Mouse (Mus musculus) common myeloid progenitor, adult 5-6 weeks (primary cell): Measurements from ENCODE around the gene Pitx2. TPM values are rescaled to one million over a fixed set of nuclear protein-coding genes. Genes with fewer than 3 reads are reported as not detected.
A peak's percentile ranks its signal among the peaks of the same experiment; 100 is the strongest.

Experiments
- ATAC-seq: replicated peaks from 2 replicates; pipeline ENCODE4 v1.8.0; 2016; ENCODE audit warnings: low read depth, mild to moderate bottlenecking, moderate TSS enrichment, inconsistent platforms; ENCODE audit not compliant: poor library complexity, severe bottlenecking
- total RNA-seq: library from RNA; stranded (forward); fragments of 200-1000, 187-1606 nt; gene quantifications from 2 replicates; pipeline ENCODE4 v1.2.3, GENCODE M21; 2017

Pitx2 gene
- total RNA-seq, 1 experiment from 2014 or later = 0.41 TPM

GRCm38 (mm10) chr3:129215241-129215750 lies 15.6 kb downstream of the Pitx2 start:
- no peak for ATAC-seq

- ATAC-seq = no peak
These were observed 16.2 kb downstream of the Pitx2 start for GRCm38 (mm10) chr3:129215751-129216331.

DNA sequence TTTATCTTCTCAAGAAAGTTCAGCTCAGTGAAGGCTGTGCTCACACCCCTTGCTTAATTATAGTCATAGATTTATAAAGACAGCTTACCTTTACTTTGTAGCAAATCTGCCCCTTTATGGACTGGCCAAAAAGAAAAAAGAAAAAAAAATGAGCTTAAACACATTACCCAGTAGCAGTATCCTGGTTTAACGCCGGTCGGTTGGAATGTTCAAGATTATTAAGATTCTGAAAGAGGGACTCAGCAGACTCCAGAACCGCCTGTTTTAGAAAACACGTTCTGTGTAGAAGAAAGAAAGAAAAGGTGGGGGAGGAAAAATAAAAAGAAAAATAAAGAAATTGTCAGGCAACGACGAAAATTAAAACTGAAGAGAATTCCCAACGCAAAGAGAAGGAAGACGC lies 16.8 kb downstream of the Pitx2 start:
- no peak for ATAC-seq

- ATAC-seq = no peak
These were observed 17.4 kb downstream of the Pitx2 start for GRCm38 (mm10) chr3:129216911-129217561.

- ATAC-seq = no peak
These were observed 18.2 kb downstream of the Pitx2 start for GRCm38 (mm10) chr3:129217862-129218370.

- no peak for ATAC-seq
These were observed 18.8 kb downstream of the Pitx2 start for GRCm38 (mm10) chr3:129218371-129218921.

- no peak for ATAC-seq
These were observed 20.5 kb downstream of the Pitx2 start for GRCm38 (mm10) chr3:129220086-129220670.

DNA sequence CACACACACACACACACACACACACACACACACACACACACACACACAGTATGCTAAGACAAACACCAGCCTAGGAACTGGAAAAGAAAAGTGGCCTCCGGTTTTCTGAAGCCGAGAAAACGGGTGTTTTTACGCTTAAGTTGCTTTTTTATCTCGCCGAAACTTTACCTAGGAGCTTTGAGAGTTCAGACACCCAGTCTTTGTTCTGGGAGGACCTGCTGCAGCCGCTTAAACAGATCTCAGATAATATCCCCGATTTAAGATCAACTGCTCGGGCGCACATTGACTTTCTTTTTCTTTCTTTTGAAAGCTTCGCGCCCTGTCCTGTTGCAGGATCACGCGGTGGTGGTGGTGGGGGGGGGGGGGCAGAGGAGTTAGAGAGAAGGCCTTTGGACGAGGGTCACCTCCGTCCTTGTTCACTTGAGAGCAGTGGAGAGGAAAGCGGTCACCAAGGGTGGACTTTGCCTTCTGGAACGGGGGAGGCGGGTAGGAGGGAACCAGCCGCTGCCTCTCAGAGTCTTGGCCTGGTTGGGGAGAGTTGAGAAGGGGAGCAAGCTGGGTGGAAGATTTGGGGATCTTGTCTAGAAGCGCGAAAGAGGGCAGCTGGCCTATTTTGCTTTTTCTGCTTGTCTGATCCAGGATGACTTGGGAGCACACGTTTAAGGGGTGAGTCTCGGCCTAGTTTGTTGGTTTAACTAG lies 21.2 kb downstream of the Pitx2 start:
- no peak for ATAC-seq

DNA sequence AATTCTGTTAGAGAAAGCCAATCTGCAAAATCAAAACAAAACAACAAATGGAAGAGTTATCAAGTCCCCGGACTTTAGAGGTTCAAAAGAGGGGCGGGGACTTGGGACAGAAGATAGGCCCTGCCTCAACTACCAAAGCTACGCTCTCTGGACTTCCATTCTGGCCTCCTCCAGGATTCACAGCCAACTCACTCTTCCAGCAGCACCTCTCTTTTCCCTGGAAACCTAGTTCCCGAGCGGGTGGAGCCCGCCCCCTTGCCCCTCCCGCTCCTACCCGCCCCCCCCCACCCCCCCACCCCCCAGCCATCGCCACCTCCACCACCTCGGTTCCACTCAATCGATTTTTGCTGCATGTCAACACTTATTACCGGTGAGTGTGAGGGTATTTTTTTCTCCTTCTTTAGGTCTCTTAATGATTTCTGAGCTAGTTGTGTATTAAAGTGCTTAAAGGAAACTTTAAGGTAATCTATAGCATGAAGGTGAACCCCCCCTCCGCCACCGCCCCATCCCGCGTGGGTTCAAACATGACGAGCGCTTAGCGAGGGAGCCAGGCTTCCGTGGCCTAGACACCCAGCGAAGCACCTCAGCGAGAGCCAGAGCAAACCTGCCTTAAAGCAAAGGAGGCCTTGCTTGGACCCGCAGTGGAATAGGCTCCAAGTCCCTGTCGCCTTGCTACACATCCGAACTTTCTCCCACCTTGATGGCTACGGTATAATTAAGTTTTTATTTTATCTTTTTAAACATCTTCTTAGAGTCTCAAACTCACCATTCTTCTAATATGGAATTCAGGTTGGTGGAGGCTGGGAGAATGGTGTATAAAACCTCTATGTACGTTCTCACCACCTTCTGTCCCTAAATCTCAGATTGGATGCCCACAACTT lies 21.9 kb downstream of the Pitx2 start:
- ATAC-seq = no peak

GRCm38 (mm10) chr3:129222448-129223290 lies 23.0 kb downstream of the Pitx2 start:
- ATAC-seq = no peak

DNA sequence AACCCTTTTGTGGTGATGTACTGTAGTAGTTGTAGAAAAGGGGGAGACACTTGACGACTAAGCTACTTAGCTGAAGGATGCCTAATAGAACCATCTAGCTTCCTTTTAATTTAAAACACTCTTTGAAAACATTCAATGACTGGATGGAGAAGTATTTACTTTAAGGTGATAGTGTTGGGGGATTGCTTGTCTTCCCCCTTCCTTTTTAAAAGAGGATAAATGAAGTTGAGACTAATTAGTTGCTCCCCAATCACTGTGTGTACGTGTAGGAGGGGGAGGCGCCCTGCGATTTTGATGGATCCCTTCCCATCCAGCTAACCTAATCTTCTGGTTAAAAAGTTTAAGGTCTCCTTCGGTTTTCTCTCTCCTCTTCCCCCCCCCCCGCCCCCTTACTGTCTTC lies 23.7 kb downstream of the Pitx2 start:
- ATAC-seq = no peak

DNA sequence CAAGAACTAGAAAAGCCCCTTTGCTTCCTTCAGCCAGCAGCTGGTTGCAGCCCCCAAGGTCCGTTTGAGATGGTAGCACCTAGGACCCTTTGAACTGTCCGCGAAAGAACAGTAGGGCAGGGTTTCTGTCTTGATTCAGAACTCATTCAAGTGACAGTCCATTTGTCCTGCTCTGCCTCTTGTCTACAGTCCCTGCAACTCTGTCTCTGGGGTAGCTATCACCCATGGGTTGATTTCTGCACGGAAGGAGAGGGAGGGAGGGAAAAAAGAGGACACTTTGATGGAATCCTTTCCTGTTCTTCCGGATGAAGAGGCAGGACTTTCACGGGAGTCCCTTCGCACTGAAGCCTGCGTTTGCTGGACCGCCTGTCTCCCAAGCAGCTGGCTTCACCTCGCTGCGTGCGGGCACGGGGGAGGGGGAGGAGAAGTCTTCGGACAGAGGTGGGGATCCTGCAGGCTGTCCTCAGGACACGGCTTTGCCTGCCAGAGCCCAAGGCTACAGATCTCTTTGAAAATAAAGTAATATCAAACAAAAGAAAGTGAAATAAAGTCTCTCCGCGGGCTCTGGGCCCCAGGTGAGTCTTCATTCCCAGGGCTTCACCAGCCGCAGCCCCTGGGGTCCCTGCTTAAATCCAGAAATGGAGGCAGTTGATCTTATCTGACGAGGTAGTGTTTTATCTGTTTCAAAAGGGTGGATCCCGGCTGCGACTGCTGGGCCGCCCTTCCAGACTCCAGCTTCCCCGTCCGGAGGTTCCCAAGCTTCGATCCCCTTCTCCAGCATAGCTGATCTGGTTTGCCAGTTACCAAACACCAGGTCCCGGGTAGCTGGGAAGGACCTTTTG lies 24.5 kb downstream of the Pitx2 start:
- ATAC-seq = no peak

DNA sequence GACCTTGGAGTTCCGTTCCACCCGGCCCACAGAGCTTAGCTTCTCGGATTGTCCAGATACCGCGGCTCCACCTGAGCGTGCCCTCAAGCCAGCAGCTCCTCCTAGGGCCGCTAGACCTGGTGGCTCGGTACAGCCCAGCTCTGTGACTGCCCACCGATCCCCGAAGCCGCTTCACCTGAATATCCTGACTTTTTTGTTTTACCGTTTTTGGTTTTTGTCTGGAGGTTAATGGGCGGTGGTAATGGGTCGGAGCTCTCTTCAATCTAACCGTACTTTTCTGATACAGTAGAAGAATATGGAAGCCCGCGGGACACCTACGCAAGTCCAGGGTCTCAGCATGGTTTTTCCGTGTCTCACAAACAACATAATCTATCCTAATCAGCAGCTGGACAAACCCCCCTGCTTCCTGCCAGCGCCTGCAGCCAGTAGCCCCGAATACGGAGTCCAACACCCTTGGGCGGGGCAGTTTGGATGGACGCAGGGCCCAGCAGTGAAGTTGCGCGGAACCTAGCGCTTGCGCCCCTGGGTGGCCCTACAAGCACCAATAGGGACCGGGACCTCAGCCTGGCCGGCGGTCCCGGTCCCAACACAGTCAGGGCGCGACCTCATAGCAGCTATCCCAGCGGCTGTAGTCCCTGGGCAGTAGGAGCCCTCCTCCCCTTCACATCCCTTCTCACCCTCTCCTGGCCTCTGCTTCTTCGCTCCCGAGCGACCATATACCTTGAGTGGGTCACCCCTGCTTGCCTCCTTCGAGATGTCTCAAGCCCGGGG lies 25.3 kb downstream of the Pitx2 start:
- peak; percentile 23 for ATAC-seq

DNA sequence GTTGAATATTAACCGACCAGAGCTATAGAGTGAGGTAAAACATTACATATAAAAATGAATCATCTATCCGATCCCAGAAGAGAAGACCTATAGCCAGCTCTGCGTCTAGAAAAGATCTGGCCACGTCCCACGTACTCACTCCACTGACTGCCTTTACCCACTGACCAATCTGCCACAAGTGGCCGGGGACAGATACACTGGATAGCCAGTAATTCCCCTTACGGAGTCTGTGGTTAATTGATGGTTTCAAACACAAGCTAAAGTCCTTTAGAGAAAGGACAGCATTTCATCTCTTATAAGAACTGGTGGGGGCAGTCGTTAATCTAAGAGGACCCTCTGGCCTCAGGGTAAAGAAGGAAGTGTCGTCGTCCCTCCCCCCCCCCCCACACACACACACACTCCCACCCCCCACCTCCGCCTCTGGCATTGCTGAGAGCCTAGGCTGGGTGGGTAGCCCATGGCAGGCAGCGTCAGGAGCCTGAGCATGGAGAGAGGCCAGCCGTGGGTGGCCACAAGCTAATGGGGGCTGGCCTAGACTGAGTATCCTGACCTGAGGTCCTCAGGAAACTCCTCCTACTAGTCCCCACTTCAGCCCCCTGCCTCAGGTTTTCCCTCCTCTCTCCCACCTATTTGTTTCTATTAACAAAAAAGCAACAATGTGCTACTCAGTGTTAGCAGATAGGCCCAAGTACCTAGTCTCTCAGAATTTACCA lies 26.1 kb downstream of the Pitx2 start:
- ATAC-seq = no peak

GRCm38 (mm10) chr3:129226681-129227080 lies 27.0 kb downstream of the Pitx2 start:
- no peak for ATAC-seq

DNA sequence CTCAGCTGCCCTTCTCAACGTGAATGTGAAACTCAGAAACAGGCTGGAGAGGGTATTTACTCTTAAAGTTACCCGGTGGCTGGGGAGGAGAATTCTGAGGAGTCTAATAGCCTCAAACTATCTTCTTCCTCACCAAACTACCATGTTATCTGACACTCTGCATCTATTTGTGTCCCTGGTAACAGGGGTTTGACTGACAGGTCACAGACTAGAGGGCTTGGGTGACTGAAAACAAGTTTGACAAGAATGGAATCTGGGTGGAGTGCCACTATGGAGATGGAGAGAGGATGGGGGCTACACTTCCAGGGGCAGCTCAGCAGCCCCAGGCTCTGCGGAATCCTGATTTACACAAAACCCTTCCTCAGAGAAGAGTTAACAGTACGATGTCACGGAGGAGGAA lies 27.7 kb downstream of the Pitx2 start:
- no peak for ATAC-seq
